Mouse (Mus musculus) intestine, embryonic 16.5 days (tissue): Measurements from ENCODE around the gene Igfbp6. TPM values are rescaled to one million over a fixed set of nuclear protein-coding genes. Genes with fewer than 3 reads are reported as not detected.

Experiments used
- ATAC-seq: fragments of 200-750 bp; cut with Nextera tagmentation; 2 replicates; pipeline ENCODE4 v1.8.0; 2017; ENCODE audit warnings: moderate TSS enrichment, moderate library complexity
- H3K27ac ChIP-seq: fragments of 300-500 bp; sonication (generic); 2 replicates; pipeline ENCODE4 v1.5.1; 2014; ENCODE audit warnings: mild to moderate bottlenecking, low read length
- H3K27me3 ChIP-seq: fragments of 300-500 bp; sonication (generic); replicated peaks from 2 replicates; pipeline ENCODE4 v1.6.1; 2014; ENCODE audit warnings: low read length, control low read depth, mixed read lengths; ENCODE audit not compliant: control insufficient read depth, insufficient read depth
- H3K36me3 ChIP-seq: fragments of 300-500 bp; sonication (generic); 2 replicates; pipeline ENCODE4 v1.6.1; 2014; ENCODE audit warnings: low read length, control low read depth; ENCODE audit not compliant: control insufficient read depth, insufficient read depth
- H3K4me1 ChIP-seq: fragments of 300-500 bp; sonication (generic); 2 replicates; pipeline ENCODE4 v1.6.1; 2014; ENCODE audit warnings: low read length, control low read depth, mixed read lengths; ENCODE audit not compliant: control insufficient read depth, insufficient read depth
- H3K4me2 ChIP-seq: fragments of 300-500 bp; sonication (generic); 2 replicates; pipeline ENCODE4 v1.6.1; 2014; ENCODE audit warnings: low read depth, low read length, control low read depth
- H3K4me3 ChIP-seq: fragments of 300-500 bp; sonication (generic); 2 replicates; pipeline ENCODE4 v1.5.1; 2014; ENCODE audit warnings: mild to moderate bottlenecking, low read length
- H3K9ac ChIP-seq: fragments of 300-500 bp; sonication (generic); 2 replicates; pipeline ENCODE4 v1.6.1; 2014; ENCODE audit warnings: low read depth, low read length
- H3K9me3 ChIP-seq: fragments of 300-500 bp; sonication (generic); 2 replicates; pipeline ENCODE4 v1.6.1; 2016; ENCODE audit warnings: low read length, control low read depth; ENCODE audit not compliant: control insufficient read depth
- WGBS: fragments of 180-500 bp; shearing (Covaris S2); extraction: QIAGEN DNeasy Blood & Tissue Kit; methylation state at CpG from one replicate; pipeline ENCODE4 v1.1.7; 2014; 5-methylcytosine and 5-hydroxymethylcytosine counted together
- polyA plus RNA-seq: library from polyadenylated mRNA; unstranded; fragments of >200 nt; fragmentation: Nextera tagmentation; extraction: Ambion mirVana; gene quantifications from 2 replicates; pipeline ENCODE4 v1.2.1, GENCODE M21; 2015

The Igfbp6 gene
- polyA plus RNA-seq, 1 experiment from 2014 or later: 11.9 TPM

GRCm38 (mm10) chr15:102101672-102102541 lies 42.3 kb upstream of the Igfbp6 start:
- peaks cover 77% of the 10 kb centered on the region for H3K4me1 ChIP-seq
- H3K4me3 ChIP-seq: peak overlapping the region; percentile 69
- peak overlapping the region; percentile 96 for H3K4me2 ChIP-seq
- ATAC-seq: peak; percentile 10
- peak overlapping the region; percentile 96 for H3K27ac ChIP-seq
- WGBS: 25% methylated on average over 11 of the region's 11 CpGs
- no peaks in the 10 kb centered on the region; the same call in 1 of the 2 replicates for H3K27me3 ChIP-seq
- peaks cover 7% of the 10 kb centered on the region; the same call in 1 of the 2 replicates for H3K36me3 ChIP-seq
- H3K9me3 ChIP-seq: no peaks in the 10 kb centered on the region
- H3K9ac ChIP-seq: peak overlapping the region; percentile 83

DNA sequence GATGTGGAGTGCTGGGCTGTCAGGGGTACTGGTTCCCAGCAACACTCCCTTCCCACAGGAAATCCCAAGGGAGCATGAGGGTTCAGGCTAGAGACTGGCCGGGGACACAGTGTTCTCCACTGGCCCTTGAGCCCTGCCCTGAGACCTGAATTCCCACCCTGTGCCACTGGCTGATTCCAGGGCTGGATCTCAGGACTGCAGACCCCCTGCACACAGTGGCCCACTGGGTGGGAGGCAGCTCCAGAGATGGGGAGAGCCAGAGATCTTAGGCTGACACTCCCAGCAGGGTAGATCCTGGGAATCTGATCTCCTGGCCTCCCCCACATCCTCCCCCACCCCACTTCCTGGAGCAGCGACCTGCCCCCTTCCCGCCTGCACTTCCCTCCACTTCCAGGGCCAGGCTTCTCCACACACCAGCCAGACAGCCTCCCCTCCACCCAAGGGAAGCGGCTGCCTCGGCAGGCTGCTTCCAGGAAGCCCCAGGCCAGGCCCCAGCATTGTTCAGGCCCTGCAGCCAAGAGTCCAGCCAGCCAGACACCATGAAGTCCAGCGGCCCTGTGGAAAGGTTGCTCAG lies 41.5 kb upstream of the Igfbp6 start:
- peak overlapping the region; percentile 69 for H3K4me3 ChIP-seq
- peaks cover 77% of the 10 kb centered on the region for H3K4me1 ChIP-seq
- 0 out of 2 replicates have a peak, but pooled peaks have one; percentile 2 for ATAC-seq
- no peaks in the 10 kb centered on the region; the same call in 1 of the 2 replicates for H3K27me3 ChIP-seq
- H3K4me2 ChIP-seq: peak overlapping the region; percentile 96
- no peaks in the 10 kb centered on the region for H3K9me3 ChIP-seq
- WGBS: 14% methylated on average over 6 of the region's 6 CpGs
- H3K27ac ChIP-seq: peak overlapping the region; percentile 96
- H3K36me3 ChIP-seq: 0 out of 2 replicates have a peak, but pooled peaks cover 4% of the 10 kb centered on the region
- peak overlapping the region; percentile 80 for H3K9ac ChIP-seq

DNA sequence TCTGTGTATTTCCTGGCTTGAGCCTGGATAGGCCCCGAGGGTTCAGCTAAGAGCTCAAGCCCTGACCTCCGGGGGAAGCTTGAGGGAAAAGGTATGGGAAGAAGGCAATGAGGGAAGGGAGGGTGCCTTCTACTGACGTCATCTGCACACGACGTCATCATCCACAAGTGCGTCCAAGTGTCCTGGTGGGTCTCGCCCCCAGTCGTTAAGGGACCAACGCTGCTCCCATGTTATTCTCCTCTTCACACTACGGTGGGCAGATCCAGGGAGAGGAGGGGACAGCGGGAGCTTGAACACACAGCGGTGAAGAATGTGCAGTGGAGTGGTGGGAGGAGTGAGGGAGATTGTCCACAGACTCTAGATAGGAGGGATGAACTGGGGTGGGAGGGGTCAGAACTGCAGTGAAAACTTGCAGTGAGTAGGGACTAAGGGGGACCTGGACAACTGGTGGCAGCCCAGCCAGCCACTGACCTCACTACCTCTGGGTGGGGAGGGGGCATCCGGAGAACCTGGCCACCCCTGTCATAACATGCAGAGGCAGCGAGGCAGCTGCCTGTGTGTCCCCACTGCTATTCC lies 40.7 kb upstream of the Igfbp6 start:
- peaks cover 73% of the 10 kb centered on the region for H3K4me1 ChIP-seq
- H3K9ac ChIP-seq: peak overlapping the region; percentile 80
- H3K4me3 ChIP-seq: peak overlapping the region; percentile 69
- ATAC-seq: no peak
- 0 out of 2 replicates have a peak, but pooled peaks cover 9% of the 10 kb centered on the region for H3K36me3 ChIP-seq
- H3K4me2 ChIP-seq: peak overlapping the region; percentile 96
- H3K27ac ChIP-seq: peak overlapping the region; percentile 96
- no peaks in the 10 kb centered on the region for H3K9me3 ChIP-seq
- H3K27me3 ChIP-seq: no peaks in the 10 kb centered on the region; the same call in 1 of the 2 replicates
- 14% methylated on average over 14 of the region's 14 CpGs for WGBS

GRCm38 (mm10) chr15:102103947-102104555 lies 40.1 kb upstream of the Igfbp6 start:
- WGBS: 32% methylated on average over 12 of the region's 12 CpGs
- H3K4me2 ChIP-seq: peak overlapping the region; percentile 96
- H3K9ac ChIP-seq: peak overlapping the region; percentile 80
- H3K36me3 ChIP-seq: 0 out of 2 replicates have a peak, but pooled peaks cover 12% of the 10 kb centered on the region
- H3K27me3 ChIP-seq: no peaks in the 10 kb centered on the region; the same call in 1 of the 2 replicates
- no peaks in the 10 kb centered on the region for H3K9me3 ChIP-seq
- peak overlapping the region; percentile 96 for H3K27ac ChIP-seq
- H3K4me3 ChIP-seq: peak overlapping the region; percentile 69
- H3K4me1 ChIP-seq: peaks cover 72% of the 10 kb centered on the region
- ATAC-seq: no peak

DNA sequence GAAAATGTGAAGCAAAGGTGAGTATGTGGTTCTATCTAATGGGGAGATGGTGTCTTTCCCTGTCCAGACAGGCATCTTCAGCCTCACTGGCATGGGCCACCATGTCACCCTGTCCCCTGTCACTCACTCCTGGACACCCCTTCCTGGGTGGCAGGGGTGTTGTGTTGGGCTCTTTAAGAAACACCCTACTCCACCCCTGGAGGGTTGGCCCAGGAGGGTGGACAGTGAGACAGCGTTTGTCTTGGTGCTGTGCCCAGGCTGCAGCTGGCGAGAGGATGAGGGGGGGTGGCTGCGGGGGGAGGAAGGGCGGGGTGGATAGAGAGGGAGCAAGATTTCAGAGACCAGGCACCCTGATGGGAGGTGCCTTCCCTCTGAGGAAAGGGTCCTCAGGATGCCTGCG lies 38.8 kb upstream of the Igfbp6 start:
- Histone ChIP-seq H3K27me3 (no peaks in the 10 kb centered on the region; the same call in 1 of the 2 replicates), H3K9ac (0 out of 2 replicates have a peak overlapping the region, but pooled peaks have one; percentile 14), H3K36me3 (peaks cover 19% of the 10 kb centered on the region; the same call in 1 of the 2 replicates), H3K9me3 (no peaks in the 10 kb centered on the region), H3K4me3 (no peak overlapping the region), H3K4me2 (0 out of 2 replicates have a peak overlapping the region, but pooled peaks have one; percentile 20), H3K4me1 (peaks cover 67% of the 10 kb centered on the region), H3K27ac (no peak overlapping the region)
- ATAC-seq: no peak
- 45% methylated on average over 5 of the region's 5 CpGs for WGBS

DNA sequence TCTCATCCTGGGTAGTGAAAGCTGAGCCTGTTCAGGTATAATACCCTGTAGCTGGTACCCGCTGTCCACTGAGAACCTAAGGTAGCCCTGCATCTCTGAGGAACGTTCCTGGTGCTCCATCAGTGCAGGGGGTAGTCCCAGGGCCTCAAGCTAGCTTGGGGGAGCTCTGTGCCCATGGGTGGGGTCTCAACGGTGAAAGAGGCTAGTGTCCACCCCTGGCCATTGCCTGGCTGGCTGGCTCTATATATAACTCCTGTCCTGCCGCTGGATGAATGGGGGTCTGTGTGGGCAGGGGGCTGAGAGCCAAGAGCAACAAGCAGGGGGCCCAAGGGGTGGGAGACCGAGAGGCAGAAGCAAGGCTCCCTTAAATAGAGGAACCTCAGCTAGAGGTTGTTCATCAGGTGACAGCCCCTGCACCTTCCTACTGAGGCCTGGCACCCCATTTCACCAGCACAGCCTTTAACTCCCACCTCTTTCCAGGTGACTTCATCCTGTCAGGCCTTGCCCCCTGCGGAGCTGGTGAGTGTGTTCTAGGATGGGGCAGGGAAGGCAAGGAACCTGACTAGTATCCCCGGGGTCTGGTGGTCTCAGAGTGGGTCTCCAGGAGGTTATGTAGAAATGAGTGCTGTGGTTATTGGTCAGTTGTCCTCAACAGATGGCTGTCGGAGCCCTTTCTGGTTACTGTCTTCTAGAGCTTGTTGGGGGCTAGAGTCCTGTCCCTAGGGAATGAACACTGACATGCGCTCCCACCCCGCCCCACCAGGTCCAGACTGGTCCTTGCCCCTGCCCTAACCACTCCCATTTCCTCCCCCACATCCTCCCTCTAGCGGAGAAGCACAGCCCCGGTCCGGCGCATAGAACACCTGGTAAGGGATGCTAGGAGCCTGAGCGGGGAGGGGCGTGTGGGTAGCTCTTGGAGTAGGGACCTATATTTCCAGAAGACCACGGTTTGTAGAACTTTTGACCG lies 38.1 kb upstream of the Igfbp6 start:
- peak overlapping the region; percentile 45; the same call in 1 of the 2 replicates for H3K4me3 ChIP-seq
- H3K9ac ChIP-seq: 0 out of 2 replicates have a peak overlapping the region, but pooled peaks have one; percentile 40
- H3K9me3 ChIP-seq: no peaks in the 10 kb centered on the region
- peaks cover 20% of the 10 kb centered on the region; the same call in 1 of the 2 replicates for H3K36me3 ChIP-seq
- H3K27me3 ChIP-seq: no peaks in the 10 kb centered on the region; the same call in 1 of the 2 replicates
- peaks cover 62% of the 10 kb centered on the region for H3K4me1 ChIP-seq
- ATAC-seq: no peak
- WGBS: 39% methylated on average over 18 of the region's 18 CpGs
- H3K4me2 ChIP-seq: peak overlapping the region; percentile 66
- no peak overlapping the region for H3K27ac ChIP-seq

DNA sequence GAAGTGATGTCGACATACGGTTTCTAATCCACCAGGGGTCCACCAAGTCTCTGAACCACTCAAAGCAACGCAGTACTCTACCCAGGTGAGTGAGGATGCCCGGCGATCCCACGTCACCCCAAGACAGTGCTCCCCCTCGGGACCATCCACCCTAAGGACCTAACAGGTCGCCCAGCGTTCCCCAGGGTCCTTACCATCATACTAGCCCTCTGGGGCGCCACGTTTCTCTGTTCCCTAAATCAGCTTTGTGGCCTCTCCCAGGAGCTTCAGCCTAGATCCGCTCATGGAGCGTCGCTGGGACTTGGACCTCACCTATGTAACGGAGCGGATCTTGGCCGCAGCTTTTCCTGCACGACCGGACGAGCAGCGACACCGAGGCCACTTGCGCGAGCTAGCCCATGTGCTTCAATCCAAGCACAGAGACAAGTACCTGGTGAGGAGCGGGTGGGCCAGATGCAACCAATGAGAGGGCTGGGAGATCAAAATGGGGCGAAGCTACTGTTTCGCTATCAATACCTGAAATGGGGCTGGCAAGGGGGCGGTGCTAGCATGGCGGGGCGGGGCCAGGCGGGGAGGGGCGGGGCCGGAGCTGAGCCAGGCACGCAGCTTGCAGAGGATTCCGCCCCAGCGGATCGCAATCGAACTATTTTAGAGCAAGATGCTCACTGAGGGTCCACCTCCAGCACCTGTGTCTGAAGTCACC lies 37.3 kb upstream of the Igfbp6 start:
- ATAC-seq: no peak
- H3K36me3 ChIP-seq: peaks cover 22% of the 10 kb centered on the region; the same call in 1 of the 2 replicates
- 22% methylated on average over 37 of the region's 38 CpGs for WGBS
- no peaks in the 10 kb centered on the region; the same call in 1 of the 2 replicates for H3K27me3 ChIP-seq
- H3K4me1 ChIP-seq: peaks cover 54% of the 10 kb centered on the region
- H3K4me2 ChIP-seq: peak overlapping the region; percentile 66
- no peaks in the 10 kb centered on the region for H3K9me3 ChIP-seq
- H3K27ac ChIP-seq: no peak overlapping the region
- 0 out of 2 replicates have a peak overlapping the region, but pooled peaks have one; percentile 40 for H3K9ac ChIP-seq
- peak overlapping the region; percentile 45 for H3K4me3 ChIP-seq
